Mouse (Mus musculus) CD4-positive, CD25-positive, alpha-beta regulatory T cell, adult 2 months (primary cell): ENCODE measurements around the gene 1700017N19Rik.
"Not testable (repeated sequence)": the region's sequence is repeated elsewhere in the genome, so short reads cannot be mapped to it uniquely, and the experiment has no call there.

Experiments used
- DNase-seq: peaks from one replicate; pipeline ENCODE4 v3.0.0-alpha.2; 2012; ENCODE audit warnings: low read depth, low spot score

1700017N19Rik gene

DNA sequence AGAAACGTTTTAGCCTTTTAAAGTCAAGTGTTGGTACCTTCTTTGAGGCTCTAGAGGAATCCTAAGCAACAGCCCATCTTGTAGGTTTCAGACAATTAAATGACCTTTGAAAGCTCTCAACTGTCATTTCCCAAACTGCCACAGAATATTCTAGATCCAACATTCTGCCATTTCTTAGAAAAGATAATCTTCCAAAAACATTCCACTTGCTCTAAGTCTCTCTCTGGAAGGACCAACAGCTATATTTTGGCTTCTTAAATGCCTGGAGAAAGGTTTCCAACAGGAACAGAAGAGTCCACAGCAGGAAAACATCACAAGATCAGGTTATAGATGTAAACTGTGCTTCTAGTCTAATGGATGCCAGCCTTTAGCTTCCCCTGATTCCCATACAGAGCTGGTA, at the start of gene 1700017N19Rik, which contains the start of gene 4930430F08Rik:
Gene 1700017N19Rik (plus strand): TSS at position 162 of the 400 bp plus-strand sequence.
Gene 4930430F08Rik (minus strand): TSS at position 101 of the 400 bp plus-strand sequence.
- DNase-seq, result no peak

GRCm38 (mm10) chr10:100556566-100557175, 33.6 kb upstream of the 1700017N19Rik start:
- no peak for DNase-seq

- DNase-seq, result not testable (repeated sequence)
Measured at GRCm38 (mm10) chr10:100560194-100560883, 29.9 kb upstream of the 1700017N19Rik start.

GRCm38 (mm10) chr10:100564112-100564511, 26.2 kb upstream of the 1700017N19Rik start:
- no peak for DNase-seq

GRCm38 (mm10) chr10:100571707-100572106, 18.6 kb upstream of the 1700017N19Rik start:
- no peak for DNase-seq

GRCm38 (mm10) chr10:100574505-100575149, 15.7 kb upstream of the 1700017N19Rik start:
- no peak for DNase-seq

DNA sequence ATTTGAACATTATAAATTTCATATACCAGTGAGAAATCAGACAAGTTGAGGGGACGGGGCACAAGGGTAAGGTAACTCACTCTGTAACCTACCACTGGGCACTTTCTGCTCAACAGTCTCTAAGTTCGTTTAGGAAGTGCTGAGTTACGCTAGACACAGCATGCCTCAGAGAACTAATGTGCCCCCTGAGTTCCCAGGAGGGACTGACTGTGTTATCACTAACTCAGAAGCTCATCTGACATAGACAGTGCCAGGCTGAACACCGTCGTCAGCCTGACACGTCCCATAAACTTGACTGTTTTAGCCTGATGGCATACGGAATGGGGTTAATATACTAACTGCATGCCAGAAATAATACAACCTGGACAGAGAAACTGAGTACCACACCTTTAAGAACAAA, 15.0 kb upstream of the 1700017N19Rik start:
- DNase-seq, result no peak

- no peak for DNase-seq
Measured at GRCm38 (mm10) chr10:100584178-100584577, 6.1 kb upstream of the 1700017N19Rik start.

GRCm38 (mm10) chr10:100588524-100588923, 1.8 kb upstream of the 1700017N19Rik start:
- no peak for DNase-seq

DNA sequence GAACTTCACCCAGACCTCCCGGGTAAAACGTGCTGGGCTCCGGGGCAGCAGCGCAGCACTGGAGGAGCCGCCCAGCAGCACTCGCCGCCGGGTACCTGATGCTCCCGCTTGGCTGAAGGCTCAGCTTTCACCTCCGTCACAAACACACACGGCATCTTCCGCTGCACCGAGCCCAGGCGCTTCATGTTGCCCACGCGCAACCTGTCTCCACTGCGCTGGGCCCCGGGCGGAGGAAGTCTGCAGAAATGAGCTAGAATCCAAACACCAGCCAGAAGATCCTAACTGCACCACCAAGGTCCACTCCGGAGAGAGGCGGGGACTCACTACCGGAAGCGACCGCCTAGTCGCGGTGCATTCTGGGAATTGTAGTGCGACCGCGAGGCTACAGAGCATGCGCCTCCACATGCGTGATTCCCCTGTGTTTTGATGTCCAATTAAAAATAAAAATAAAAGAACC, 1.3 kb upstream of the 1700017N19Rik start:
- DNase-seq, result peak; percentile 93

DNA sequence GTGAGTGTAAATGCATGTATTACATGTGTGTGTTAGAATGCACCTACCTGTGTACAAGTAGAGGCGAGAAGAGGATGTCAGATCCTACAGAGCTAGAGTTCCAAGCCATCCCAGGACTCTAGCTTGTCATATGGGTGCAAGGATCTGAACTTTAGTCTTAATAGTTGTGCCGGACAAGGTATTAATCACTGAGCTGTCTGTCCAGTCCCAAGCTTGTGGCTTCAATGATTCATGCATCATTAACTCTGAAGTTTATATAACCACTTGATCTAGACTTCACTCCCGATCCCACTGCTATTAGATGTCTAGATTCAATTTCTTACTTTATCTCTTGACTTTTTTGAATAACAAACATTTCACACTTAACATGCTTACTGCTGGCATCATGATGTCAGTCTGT, 8.1 kb downstream of the 1700017N19Rik start:
- DNase-seq, result no peak

DNA sequence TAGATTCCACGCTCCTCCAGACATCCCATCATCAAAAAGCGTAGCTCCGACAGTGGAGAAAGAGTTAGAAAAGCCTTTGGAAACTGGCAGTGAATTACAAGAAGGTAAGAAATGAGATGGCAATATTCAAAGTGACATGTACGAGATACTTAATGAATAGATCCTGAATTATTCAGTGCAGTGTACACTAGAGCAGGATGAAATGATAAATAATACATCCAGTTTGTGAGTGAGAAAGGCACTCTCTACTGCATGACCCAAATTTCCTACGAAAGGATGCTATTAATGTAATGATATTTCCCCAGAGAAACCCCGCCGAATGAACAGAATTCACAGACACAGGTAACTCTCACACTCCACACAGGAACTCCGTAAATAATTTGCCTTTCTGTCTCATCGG, 13.2 kb downstream of the 1700017N19Rik start:
- no peak for DNase-seq

- DNase-seq, result no peak
Measured at GRCm38 (mm10) chr10:100604254-100604653, 14.0 kb downstream of the 1700017N19Rik start.

- no peak for DNase-seq
Measured at GRCm38 (mm10) chr10:100617233-100617903, 27.1 kb downstream of the 1700017N19Rik start.

GRCm38 (mm10) chr10:100619474-100619873, 29.2 kb downstream of the 1700017N19Rik start:
- DNase-seq, result no peak

GRCm38 (mm10) chr10:100620040-100620439, 29.8 kb downstream of the 1700017N19Rik start:
- DNase-seq, result no peak

GRCm38 (mm10) chr10:100622494-100622893, 32.2 kb downstream of the 1700017N19Rik start:
- no peak for DNase-seq

GRCm38 (mm10) chr10:100629762-100630438, 39.6 kb downstream of the 1700017N19Rik start:
- DNase-seq, result peak; percentile 68

DNA sequence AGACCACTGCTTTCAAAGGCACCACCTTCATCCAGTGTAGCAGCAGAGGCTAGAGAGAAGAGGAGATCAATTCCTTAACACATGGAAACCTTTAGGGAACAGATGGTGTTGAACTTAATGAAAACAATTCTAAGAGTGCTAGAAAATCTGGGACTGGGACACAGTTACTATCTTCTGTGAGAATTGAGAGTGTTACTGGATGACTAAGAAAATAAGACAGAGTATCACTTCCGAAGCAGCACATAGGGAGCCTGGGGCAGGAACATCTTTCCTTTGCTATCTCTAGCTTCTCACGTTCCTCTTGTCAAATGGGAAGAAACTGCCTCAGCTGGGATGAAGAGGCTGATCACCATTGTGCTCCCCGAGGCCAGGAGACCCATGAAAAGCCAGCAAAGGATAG, 52.6 kb downstream of the 1700017N19Rik start:
- DNase-seq, result no peak

DNA sequence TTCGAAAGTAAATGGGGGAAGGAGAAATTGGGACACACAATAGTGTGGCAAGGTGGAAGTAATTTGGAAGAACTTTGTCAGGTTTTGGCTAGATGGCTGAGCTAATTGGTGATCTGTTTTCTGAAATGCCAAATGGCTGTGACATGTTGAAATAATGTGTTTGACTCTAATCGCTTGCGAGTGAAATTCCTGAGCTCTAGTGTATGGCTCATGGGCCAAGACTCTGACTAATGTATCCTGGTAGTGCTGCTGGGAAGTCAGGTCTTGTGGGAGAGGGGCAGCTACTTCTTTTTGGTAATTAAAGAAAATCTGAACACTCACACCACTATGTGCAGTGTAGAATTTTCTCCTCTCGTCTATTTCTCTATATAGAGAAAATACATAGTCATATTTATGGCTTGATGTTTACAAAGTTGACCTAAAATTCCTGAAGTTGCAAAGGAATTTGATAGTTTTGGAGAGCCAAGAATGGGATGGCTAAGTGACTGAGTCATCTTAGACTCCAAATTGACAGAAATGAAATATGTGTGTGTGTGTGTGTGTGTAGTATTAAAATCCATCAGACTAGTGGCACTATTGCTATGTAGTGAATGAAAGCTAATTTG, 55.1 kb downstream of the 1700017N19Rik start:
- DNase-seq, result no peak

DNA sequence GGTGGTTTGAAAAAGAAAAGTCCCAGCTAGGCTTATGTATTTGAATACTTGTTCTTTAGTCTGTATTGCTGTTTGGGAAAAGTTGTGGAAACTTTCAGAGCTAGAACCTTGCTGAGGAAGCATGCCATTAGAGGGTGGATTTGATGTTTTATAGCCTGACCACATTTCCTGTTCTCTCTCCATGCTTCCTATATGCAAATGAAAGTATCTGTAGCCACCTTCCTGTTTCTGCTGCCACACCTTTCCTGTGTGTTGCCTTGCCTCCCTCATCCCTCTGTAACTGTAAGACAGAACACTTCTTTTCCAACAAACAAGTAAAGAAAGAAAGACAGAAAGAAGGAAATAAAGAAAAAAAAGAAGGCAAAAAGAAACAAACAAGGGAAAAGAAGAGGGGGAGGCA, 63.9 kb downstream of the 1700017N19Rik start:
- no peak for DNase-seq
